Mouse (Mus musculus) embryonic facial prominence, embryonic 14.5 days (tissue): ENCODE results near the gene Pipox. TPM values are rescaled to one million over a fixed set of nuclear protein-coding genes. Genes with fewer than 3 reads are reported as not detected.
A peak's percentile ranks its signal among the peaks of the same experiment; 100 is the strongest.

Source experiments
- ATAC-seq: fragments of 200-750 bp; cut with Nextera tagmentation; 2 replicates; pipeline ENCODE4 v1.8.0; 2017; ENCODE audit warnings: low read depth, moderate number of reproducible peaks, moderate TSS enrichment
- DNase-seq: peaks from one replicate; pipeline ENCODE4 v3.0.0-alpha.2; 2015; ENCODE audit warnings: low spot score
- H3K27ac ChIP-seq: fragments of 300-500 bp; sonication (generic); replicated peaks from 2 replicates; pipeline ENCODE4 v1.5.1; 2014; ENCODE audit warnings: low read depth, mild to moderate bottlenecking, low read length, moderate library complexity
- H3K27me3 ChIP-seq: fragments of 300-500 bp; sonication (generic); replicated peaks from 2 replicates; pipeline ENCODE4 v1.6.1; 2014; ENCODE audit warnings: low read length; ENCODE audit not compliant: control insufficient read depth, insufficient read depth
- H3K36me3 ChIP-seq: fragments of 300-500 bp; sonication (generic); 2 replicates; pipeline ENCODE4 v1.6.1; 2014; ENCODE audit warnings: low read length, mixed read lengths; ENCODE audit not compliant: control insufficient read depth, insufficient read depth
- H3K4me1 ChIP-seq: fragments of 300-500 bp; sonication (generic); 2 replicates; pipeline ENCODE4 v1.6.1; 2014; ENCODE audit warnings: antibody characterized with exemption, low read length; ENCODE audit not compliant: control insufficient read depth, insufficient read depth
- H3K4me2 ChIP-seq: fragments of 300-500 bp; sonication (generic); 2 replicates; pipeline ENCODE4 v1.6.1; 2014; ENCODE audit warnings: low read depth, mild to moderate bottlenecking, low read length, moderate library complexity, mixed read lengths
- H3K4me3 ChIP-seq: fragments of 300-500 bp; sonication (generic); 2 replicates; pipeline ENCODE4 v1.5.1; 2014; ENCODE audit warnings: low read depth, mild to moderate bottlenecking, low read length
- H3K9ac ChIP-seq: fragments of 300-500 bp; sonication (generic); 2 replicates; pipeline ENCODE4 v1.6.1; 2014; ENCODE audit warnings: low read depth, mild to moderate bottlenecking, low read length, moderate library complexity, mixed read lengths
- H3K9me3 ChIP-seq: fragments of 300-500 bp; sonication (generic); 2 replicates; pipeline ENCODE4 v1.6.1; 2016; ENCODE audit warnings: low read length; ENCODE audit not compliant: control insufficient read depth
- WGBS: fragments of 180-500 bp; shearing (Covaris S2); extraction: QIAGEN DNeasy Blood & Tissue Kit; methylation state at CpG from one replicate; pipeline ENCODE4 v1.1.7; 2014; 5-methylcytosine and 5-hydroxymethylcytosine counted together
- polyA plus RNA-seq: library from polyadenylated mRNA; unstranded; fragments of >200 nt; fragmentation: Nextera tagmentation; extraction: Ambion mirVana; gene quantifications from 2 replicates; pipeline ENCODE4 v1.2.1, GENCODE M21; 2014

Pipox gene
- polyA plus RNA-seq, 1 experiment from 2014 or later = 1.8 TPM

GRCm38 (mm10) chr11:77852941-77853668 is 40.8 kb downstream of the Pipox start:
- WGBS = 89% methylated on average over 16 of the region's 17 CpGs
- Histone ChIP-seq H3K9ac (no peak overlapping the region), H3K36me3 (peaks cover 61% of the 10 kb centered on the region), H3K4me1 (peaks cover 5% of the 10 kb centered on the region), H3K4me3 (no peak overlapping the region), H3K27me3 (no peaks in the 10 kb centered on the region), H3K4me2 (no peak overlapping the region), H3K27ac (no peak overlapping the region), H3K9me3 (no peaks in the 10 kb centered on the region)
- ATAC-seq (no peak), DNase-seq (no peak)

- H3K4me2 ChIP-seq = no peak overlapping the region
- DNase-seq = no peak
- no peak overlapping the region for H3K9ac ChIP-seq
- no peaks in the 10 kb centered on the region for H3K27me3 ChIP-seq
- no peak for ATAC-seq
- peaks cover 5% of the 10 kb centered on the region for H3K4me1 ChIP-seq
- H3K36me3 ChIP-seq = peaks cover 61% of the 10 kb centered on the region
- no peak overlapping the region for H3K27ac ChIP-seq
- H3K9me3 ChIP-seq = no peaks in the 10 kb centered on the region
- 60% methylated on average over 3 of the region's 3 CpGs for WGBS
- no peak overlapping the region for H3K4me3 ChIP-seq
These were observed 41.7 kb downstream of the Pipox start for GRCm38 (mm10) chr11:77852195-77852594.

- no peak overlapping the region for H3K4me3 ChIP-seq
- peak overlapping the region; percentile 49; the same call in 1 of the 2 replicates for H3K27ac ChIP-seq
- WGBS = 77% methylated on average over 6 of the region's 6 CpGs
- H3K36me3 ChIP-seq = peaks cover 66% of the 10 kb centered on the region
- no peaks in the 10 kb centered on the region for H3K9me3 ChIP-seq
- H3K9ac ChIP-seq = no peak overlapping the region
- no peaks in the 10 kb centered on the region for H3K27me3 ChIP-seq
- DNase-seq = no peak
- peaks cover 5% of the 10 kb centered on the region for H3K4me1 ChIP-seq
- no peak for ATAC-seq
- no peak overlapping the region for H3K4me2 ChIP-seq
These were observed 42.3 kb downstream of the Pipox start for GRCm38 (mm10) chr11:77851483-77852010.

- no peaks in the 10 kb centered on the region for H3K9me3 ChIP-seq
- H3K9ac ChIP-seq = no peak overlapping the region; the same call in 1 of the 2 replicates
- H3K27ac ChIP-seq = peak overlapping the region; percentile 49
- H3K4me2 ChIP-seq = peak overlapping the region; percentile 11; the same call in 1 of the 2 replicates
- WGBS = 51% methylated on average over 24 of the region's 24 CpGs
- no peaks in the 10 kb centered on the region for H3K27me3 ChIP-seq
- DNase-seq = peak; percentile 67
- ATAC-seq = peak; percentile 60
- no peak overlapping the region for H3K4me3 ChIP-seq
- H3K4me1 ChIP-seq = peaks cover 5% of the 10 kb centered on the region
- H3K36me3 ChIP-seq = peaks cover 75% of the 10 kb centered on the region
These were observed 43.3 kb downstream of the Pipox start for GRCm38 (mm10) chr11:77850401-77851244.

GRCm38 (mm10) chr11:77849151-77849550 is 44.7 kb downstream of the Pipox start:
- Histone ChIP-seq H3K4me1 (no peaks in the 10 kb centered on the region; the same call in none of the 2 replicates), H3K36me3 (peaks cover 83% of the 10 kb centered on the region), H3K27ac (no peak overlapping the region), H3K4me3 (no peak overlapping the region), H3K27me3 (no peaks in the 10 kb centered on the region), H3K9me3 (no peaks in the 10 kb centered on the region), H3K4me2 (no peak overlapping the region), H3K9ac (no peak overlapping the region)
- 67% methylated on average over 6 of the region's 7 CpGs for WGBS
- DNase-seq = no peak
- ATAC-seq = no peak

GRCm38 (mm10) chr11:77848131-77848530 is 45.8 kb downstream of the Pipox start:
- no peak overlapping the region for H3K27ac ChIP-seq
- DNase-seq (no peak), ATAC-seq (no peak)
- H3K4me2 ChIP-seq = no peak overlapping the region
- H3K4me3 ChIP-seq = no peak overlapping the region
- H3K36me3 ChIP-seq = peaks cover 83% of the 10 kb centered on the region
- no peaks in the 10 kb centered on the region; the same call in none of the 2 replicates for H3K4me1 ChIP-seq
- H3K9me3 ChIP-seq = no peaks in the 10 kb centered on the region
- 52% methylated on average over 5 of the region's 5 CpGs for WGBS
- no peak overlapping the region for H3K9ac ChIP-seq
- no peaks in the 10 kb centered on the region for H3K27me3 ChIP-seq

- H3K27me3 ChIP-seq = no peaks in the 10 kb centered on the region
- no peaks in the 10 kb centered on the region; the same call in none of the 2 replicates for H3K4me1 ChIP-seq
- H3K36me3 ChIP-seq = peaks cover 84% of the 10 kb centered on the region
- DNase-seq = no peak
- no peak for ATAC-seq
- H3K4me3 ChIP-seq = no peak overlapping the region
- no peak overlapping the region for H3K9ac ChIP-seq
- H3K9me3 ChIP-seq = no peaks in the 10 kb centered on the region
- H3K4me2 ChIP-seq = no peak overlapping the region
- no peak overlapping the region for H3K27ac ChIP-seq
- WGBS = 55% methylated on average over 6 of the region's 9 CpGs
These were observed 46.2 kb downstream of the Pipox start for GRCm38 (mm10) chr11:77847599-77848128.

- no peak overlapping the region for H3K4me2 ChIP-seq
- H3K36me3 ChIP-seq = peaks cover 79% of the 10 kb centered on the region
- no peaks in the 10 kb centered on the region for H3K27me3 ChIP-seq
- WGBS = 59% methylated on average over 4 of the region's 4 CpGs
- no peaks in the 10 kb centered on the region for H3K4me1 ChIP-seq
- DNase-seq (no peak), ATAC-seq (no peak)
- H3K27ac ChIP-seq = no peak overlapping the region
- H3K4me3 ChIP-seq = no peak overlapping the region
- H3K9ac ChIP-seq = no peak overlapping the region
- H3K9me3 ChIP-seq = no peaks in the 10 kb centered on the region
These were observed 50.0 kb downstream of the Pipox start for GRCm38 (mm10) chr11:77843906-77844200.
